Mouse (Mus musculus): ENCODE data around the gene Ston2. TPM values are rescaled to one million over a fixed set of nuclear protein-coding genes. Genes with fewer than 3 reads are reported as not detected.
A peak's percentile ranks its signal among the peaks of the same experiment; 100 is the strongest.

The Ston2 gene
- polyA plus RNA-seq, 1 experiment from 2014 or later = 10.5 TPM

DNA sequence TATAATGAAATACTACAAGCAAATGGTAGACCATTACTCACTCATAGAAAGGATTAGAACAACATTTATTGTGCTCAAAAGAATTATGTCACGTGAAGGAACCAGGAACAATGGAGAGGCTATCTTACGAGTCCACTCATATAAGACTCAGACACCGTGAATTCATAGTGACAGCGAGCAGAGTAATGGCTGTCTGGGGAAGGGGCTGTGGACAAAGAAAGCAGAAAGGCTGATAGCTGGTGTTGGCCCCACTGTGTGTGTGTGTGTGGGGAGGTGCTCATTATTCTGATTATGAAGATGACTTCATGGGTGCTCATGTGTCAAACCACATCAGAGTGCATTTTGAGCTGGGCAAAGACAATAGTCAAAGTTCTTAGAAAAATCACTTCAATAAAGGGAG, 92.4 kb downstream of the Ston2 start:
- ATAC-seq (ENCODE audit: low FRiP score) (peak; percentile 57; the same call in 1 of the 2 replicates), DNase-seq (ENCODE audit: low spot score) (no peak)
- H3K4me1 ChIP-seq (replicated peaks; ENCODE audit: control insufficient read depth, insufficient read depth, low read length) = 0 out of 2 replicates have a peak, but pooled peaks cover 4% of the 10 kb centered on the region
- H3K36me3 ChIP-seq (ENCODE audit: control insufficient read depth, insufficient read depth, low read length) = no peaks in the 10 kb centered on the region
- H3K27ac ChIP-seq (ENCODE audit: low read depth, low read length) = no peak overlapping the region
- H3K9ac ChIP-seq (ENCODE audit: low read depth, low read length) = no peak overlapping the region
- no peaks in the 10 kb centered on the region for H3K27me3 ChIP-seq (ENCODE audit: control insufficient read depth, insufficient read depth, low read length)
- 62% methylated on average over 4 of the region's 4 CpGs for WGBS
- H3K4me2 ChIP-seq (replicated peaks; ENCODE audit: low read depth, low read length) = no peak overlapping the region
- no peaks in the 10 kb centered on the region for H3K9me3 ChIP-seq (ENCODE audit: control insufficient read depth, low read length)
- H3K4me3 ChIP-seq (ENCODE audit: low read depth, low read length) = no peak overlapping the region

DNA sequence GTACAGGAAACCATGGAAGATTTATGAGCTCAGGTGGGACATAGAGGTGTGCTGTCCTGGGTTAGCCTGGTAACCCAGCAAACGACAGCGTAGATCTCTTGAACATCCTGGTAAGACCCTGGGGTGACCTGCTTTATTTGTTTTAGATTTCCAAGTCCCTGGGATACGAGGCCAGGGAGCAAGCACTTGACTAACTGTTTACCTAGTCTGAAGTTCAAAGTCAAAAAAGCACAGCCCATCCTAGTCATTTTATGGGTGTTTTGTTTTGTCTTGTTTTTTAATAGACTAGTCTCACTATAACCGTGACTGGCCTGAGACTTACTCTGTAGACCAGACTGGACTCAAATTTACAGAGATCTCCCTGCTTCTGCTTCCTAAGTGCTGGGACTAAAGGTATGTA, 93.4 kb downstream of the Ston2 start:
- no peak overlapping the region for H3K4me3 ChIP-seq (ENCODE audit: low read depth, low read length)

DNA sequence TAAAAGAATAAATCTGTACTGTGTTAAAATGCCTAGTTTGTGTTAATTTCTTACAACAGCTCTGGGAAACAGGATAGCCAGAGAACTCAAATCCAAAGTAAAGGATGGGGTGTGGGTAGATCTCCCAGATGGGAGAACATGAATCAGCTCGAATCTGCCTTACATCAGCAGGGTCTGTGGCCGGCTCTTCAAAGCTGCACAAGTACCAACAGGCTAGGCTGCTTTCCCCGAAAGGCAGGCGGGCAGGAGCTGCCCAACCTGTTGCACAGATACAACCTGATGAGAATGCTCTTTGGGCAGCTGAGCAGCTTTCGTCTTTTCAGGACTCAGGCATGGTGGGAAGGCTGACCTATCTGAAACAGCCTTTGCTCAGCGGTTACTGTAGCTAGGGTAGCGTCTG, 94.6 kb downstream of the Ston2 start:
- Histone ChIP-seq H3K4me1 (replicated peaks; ENCODE audit: control insufficient read depth, insufficient read depth, low read length) (0 out of 2 replicates have a peak, but pooled peaks cover 4% of the 10 kb centered on the region), H3K27ac (ENCODE audit: low read depth, low read length) (no peak overlapping the region), H3K9ac (ENCODE audit: low read depth, low read length) (no peak overlapping the region), H3K4me3 (ENCODE audit: low read depth, low read length) (no peak overlapping the region), H3K4me2 (replicated peaks; ENCODE audit: low read depth, low read length) (no peak overlapping the region), H3K9me3 (ENCODE audit: control insufficient read depth, low read length) (no peaks in the 10 kb centered on the region), H3K36me3 (ENCODE audit: control insufficient read depth, insufficient read depth, low read length) (no peaks in the 10 kb centered on the region), H3K27me3 (ENCODE audit: control insufficient read depth, insufficient read depth, low read length) (no peaks in the 10 kb centered on the region)
- no peak for ATAC-seq (ENCODE audit: low FRiP score)
- no peak for DNase-seq (ENCODE audit: low spot score)
- 84% methylated on average over 7 of the region's 7 CpGs for WGBS

More for the DNA sequence above, 93.4 kb downstream of the Ston2 start:
- no peaks in the 10 kb centered on the region for H3K36me3 ChIP-seq (ENCODE audit: control insufficient read depth, insufficient read depth, low read length)
- DNase-seq (ENCODE audit: low spot score) (no peak), ATAC-seq (ENCODE audit: low FRiP score) (no peak)
- H3K9ac ChIP-seq (ENCODE audit: low read depth, low read length) = no peak overlapping the region
- H3K9me3 ChIP-seq (ENCODE audit: control insufficient read depth, low read length) = no peaks in the 10 kb centered on the region
- 81% methylated on average over 4 of the region's 4 CpGs for WGBS
- H3K27ac ChIP-seq (ENCODE audit: low read depth, low read length) = no peak overlapping the region
- H3K4me2 ChIP-seq (replicated peaks; ENCODE audit: low read depth, low read length) = no peak overlapping the region
- no peaks in the 10 kb centered on the region for H3K27me3 ChIP-seq (ENCODE audit: control insufficient read depth, insufficient read depth, low read length)
- H3K4me1 ChIP-seq (replicated peaks; ENCODE audit: control insufficient read depth, insufficient read depth, low read length) = 0 out of 2 replicates have a peak, but pooled peaks cover 4% of the 10 kb centered on the region

DNA sequence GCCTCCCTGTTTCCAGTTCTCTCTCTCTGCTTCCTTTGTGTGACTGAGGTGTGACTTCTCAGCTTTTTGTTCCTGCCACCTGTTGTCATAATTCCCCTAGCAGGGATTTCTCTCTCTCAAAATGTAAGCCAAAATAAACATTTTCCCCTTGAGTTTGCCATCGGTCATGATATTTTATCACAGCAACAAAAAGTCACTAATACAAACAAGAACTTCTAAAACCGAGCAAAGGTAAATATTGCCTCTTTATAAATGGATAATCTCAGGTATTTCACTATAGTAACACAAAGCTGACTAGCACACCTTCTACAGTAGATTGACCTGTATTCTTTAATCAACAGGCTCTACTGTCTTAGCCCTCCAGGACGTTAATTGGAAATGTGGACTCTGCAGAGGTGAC, 95.2 kb downstream of the Ston2 start:
- Histone ChIP-seq H3K9ac (ENCODE audit: low read depth, low read length) (no peak overlapping the region), H3K4me1 (replicated peaks; ENCODE audit: control insufficient read depth, insufficient read depth, low read length) (0 out of 2 replicates have a peak, but pooled peaks cover 4% of the 10 kb centered on the region), H3K4me2 (replicated peaks; ENCODE audit: low read depth, low read length) (no peak overlapping the region), H3K9me3 (ENCODE audit: control insufficient read depth, low read length) (no peaks in the 10 kb centered on the region), H3K36me3 (ENCODE audit: control insufficient read depth, insufficient read depth, low read length) (no peaks in the 10 kb centered on the region), H3K4me3 (ENCODE audit: low read depth, low read length) (no peak overlapping the region), H3K27me3 (ENCODE audit: control insufficient read depth, insufficient read depth, low read length) (no peaks in the 10 kb centered on the region), H3K27ac (ENCODE audit: low read depth, low read length) (no peak overlapping the region)
- 94% methylated on average over 3 of the region's 3 CpGs for WGBS
- no peak for ATAC-seq (ENCODE audit: low FRiP score)
- DNase-seq (ENCODE audit: low spot score) = no peak

DNA sequence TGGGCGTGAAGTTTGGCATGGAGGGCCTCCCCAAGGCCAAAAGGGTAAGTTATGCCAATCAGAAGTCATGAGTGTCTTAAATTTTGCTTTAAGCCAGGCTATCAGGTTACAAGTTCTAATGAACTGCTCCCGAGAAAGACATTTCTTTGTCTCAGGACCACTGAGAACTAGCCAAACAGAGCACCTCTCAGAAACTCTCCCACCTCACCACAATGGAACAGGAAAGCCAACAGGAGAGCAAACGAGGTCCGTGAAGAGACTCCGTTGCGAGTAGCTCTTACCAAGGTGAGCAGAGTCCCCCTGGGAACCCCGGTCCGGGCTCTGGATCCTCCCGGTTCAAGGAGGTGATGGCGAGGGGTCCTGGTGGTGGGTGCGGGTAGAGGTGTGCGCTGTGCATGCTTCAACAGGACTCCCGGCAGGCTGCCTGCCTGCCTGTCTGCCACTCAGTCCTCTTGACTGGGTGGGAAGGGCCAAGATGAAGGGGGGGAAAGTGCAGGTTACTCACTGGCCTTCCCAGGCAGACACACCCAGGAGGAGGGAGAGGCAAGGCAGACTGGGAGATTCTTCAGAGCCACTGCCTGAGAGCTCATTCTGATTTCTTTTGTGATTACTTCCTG, 102.4 kb downstream of the Ston2 start:
- no peak overlapping the region; the same call in 1 of the 2 replicates for H3K4me3 ChIP-seq (ENCODE audit: low read depth, low read length)
- H3K27ac ChIP-seq (ENCODE audit: low read depth, low read length) = no peak overlapping the region
- H3K4me2 ChIP-seq (replicated peaks; ENCODE audit: low read depth, low read length) = no peak overlapping the region; the same call in 1 of the 2 replicates
- 16% methylated on average over 13 of the region's 13 CpGs for WGBS
- no peak overlapping the region for H3K9ac ChIP-seq (ENCODE audit: low read depth, low read length)
- H3K4me1 ChIP-seq (replicated peaks; ENCODE audit: control insufficient read depth, insufficient read depth, low read length) = peaks cover 11% of the 10 kb centered on the region
- H3K9me3 ChIP-seq (ENCODE audit: control insufficient read depth, low read length) = no peaks in the 10 kb centered on the region
- no peaks in the 10 kb centered on the region for H3K27me3 ChIP-seq (ENCODE audit: control insufficient read depth, insufficient read depth, low read length)
- no peak for ATAC-seq (ENCODE audit: low FRiP score)
- peak; percentile 25 for DNase-seq (ENCODE audit: low spot score)
- no peaks in the 10 kb centered on the region for H3K36me3 ChIP-seq (ENCODE audit: control insufficient read depth, insufficient read depth, low read length)

DNA sequence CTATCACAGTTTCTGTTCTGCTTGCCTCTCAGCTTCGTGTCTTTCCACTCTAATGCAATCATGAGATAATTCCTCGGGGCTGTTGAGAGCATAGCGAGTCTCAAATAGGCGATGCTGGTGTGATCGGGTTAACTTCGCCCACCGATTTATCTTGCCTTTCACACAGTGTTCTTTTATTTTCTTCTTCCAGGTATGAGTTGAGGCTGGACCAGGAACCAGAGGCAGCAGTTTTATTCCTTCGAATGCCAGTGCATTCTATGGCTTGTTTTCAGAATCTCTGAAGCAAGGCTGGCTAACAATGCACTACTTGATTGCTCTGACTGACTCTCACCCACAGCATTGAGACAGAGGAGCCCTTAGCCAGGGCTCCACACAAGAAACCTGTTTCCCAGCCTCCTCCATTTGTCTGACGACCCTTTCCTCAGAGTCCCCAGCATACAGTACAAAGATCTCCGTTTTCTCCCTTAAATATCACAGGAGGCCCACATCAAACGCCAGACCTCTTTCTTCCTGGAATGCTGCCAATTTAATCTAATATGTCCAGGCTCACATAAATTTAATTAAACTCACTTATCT, 103.3 kb downstream of the Ston2 start:
- 21% methylated on average over 11 of the region's 11 CpGs for WGBS
- ATAC-seq (ENCODE audit: low FRiP score) (no peak), DNase-seq (ENCODE audit: low spot score) (peak; percentile 35)
- peak overlapping the region; percentile 39 for H3K4me2 ChIP-seq (replicated peaks; ENCODE audit: low read depth, low read length)
- H3K4me3 ChIP-seq (ENCODE audit: low read depth, low read length) = no peak overlapping the region
- peak overlapping the region; percentile 32; the same call in 1 of the 2 replicates for H3K9ac ChIP-seq (ENCODE audit: low read depth, low read length)
- peak overlapping the region; percentile 42; the same call in 1 of the 2 replicates for H3K27ac ChIP-seq (ENCODE audit: low read depth, low read length)
- no peaks in the 10 kb centered on the region for H3K27me3 ChIP-seq (ENCODE audit: control insufficient read depth, insufficient read depth, low read length)
- no peaks in the 10 kb centered on the region for H3K36me3 ChIP-seq (ENCODE audit: control insufficient read depth, insufficient read depth, low read length)
- H3K9me3 ChIP-seq (ENCODE audit: control insufficient read depth, low read length) = no peaks in the 10 kb centered on the region
- H3K4me1 ChIP-seq (replicated peaks; ENCODE audit: control insufficient read depth, insufficient read depth, low read length) = peaks cover 11% of the 10 kb centered on the region

DNA sequence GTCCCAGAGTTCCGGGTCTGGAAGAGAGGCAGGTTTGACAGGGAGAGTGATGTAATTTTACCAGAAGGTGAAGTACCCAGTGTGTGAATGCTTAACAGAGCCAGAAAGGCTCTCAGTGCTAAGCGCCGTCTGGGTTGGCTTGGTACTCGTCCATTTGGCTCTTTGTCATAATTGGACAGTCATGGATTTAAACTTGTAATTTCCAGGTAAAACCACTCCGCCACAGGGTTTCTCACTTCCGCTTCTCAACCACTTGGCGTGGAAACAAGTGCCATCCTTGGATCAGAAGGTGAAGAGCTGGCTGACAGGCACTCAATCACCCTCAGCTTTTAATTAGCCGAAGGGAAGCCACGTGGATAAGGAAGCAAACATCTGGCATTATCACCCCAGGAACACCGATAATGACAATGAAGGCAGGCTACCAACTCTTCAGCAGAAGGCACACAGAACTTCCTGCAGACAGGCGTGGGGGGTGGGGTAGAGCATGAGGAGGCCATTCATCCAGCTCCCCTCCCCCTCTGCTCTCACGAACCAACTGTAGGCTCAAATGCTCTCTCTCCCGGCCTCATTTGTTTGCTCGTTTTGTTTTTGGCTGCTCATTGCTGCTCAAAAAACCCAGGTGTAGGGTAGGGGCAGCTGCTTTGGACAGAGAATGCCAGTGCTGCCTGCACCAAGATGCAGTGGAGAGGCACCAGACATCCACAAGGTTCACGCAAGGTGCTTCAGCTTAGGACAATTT, 103.9 kb downstream of the Ston2 start:
- Histone ChIP-seq H3K9me3 (ENCODE audit: control insufficient read depth, low read length) (no peaks in the 10 kb centered on the region), H3K4me2 (replicated peaks; ENCODE audit: low read depth, low read length) (peak overlapping the region; percentile 39), H3K27me3 (ENCODE audit: control insufficient read depth, insufficient read depth, low read length) (no peaks in the 10 kb centered on the region), H3K4me1 (replicated peaks; ENCODE audit: control insufficient read depth, insufficient read depth, low read length) (peaks cover 15% of the 10 kb centered on the region), H3K4me3 (ENCODE audit: low read depth, low read length) (no peak overlapping the region), H3K36me3 (ENCODE audit: control insufficient read depth, insufficient read depth, low read length) (no peaks in the 10 kb centered on the region), H3K27ac (ENCODE audit: low read depth, low read length) (peak overlapping the region; percentile 42; the same call in 1 of the 2 replicates), H3K9ac (ENCODE audit: low read depth, low read length) (peak overlapping the region; percentile 32; the same call in 1 of the 2 replicates)
- DNase-seq (ENCODE audit: low spot score) (peak; percentile 76), ATAC-seq (ENCODE audit: low FRiP score) (peak; percentile 77)
- 20% methylated on average over 15 of the region's 15 CpGs for WGBS

DNA sequence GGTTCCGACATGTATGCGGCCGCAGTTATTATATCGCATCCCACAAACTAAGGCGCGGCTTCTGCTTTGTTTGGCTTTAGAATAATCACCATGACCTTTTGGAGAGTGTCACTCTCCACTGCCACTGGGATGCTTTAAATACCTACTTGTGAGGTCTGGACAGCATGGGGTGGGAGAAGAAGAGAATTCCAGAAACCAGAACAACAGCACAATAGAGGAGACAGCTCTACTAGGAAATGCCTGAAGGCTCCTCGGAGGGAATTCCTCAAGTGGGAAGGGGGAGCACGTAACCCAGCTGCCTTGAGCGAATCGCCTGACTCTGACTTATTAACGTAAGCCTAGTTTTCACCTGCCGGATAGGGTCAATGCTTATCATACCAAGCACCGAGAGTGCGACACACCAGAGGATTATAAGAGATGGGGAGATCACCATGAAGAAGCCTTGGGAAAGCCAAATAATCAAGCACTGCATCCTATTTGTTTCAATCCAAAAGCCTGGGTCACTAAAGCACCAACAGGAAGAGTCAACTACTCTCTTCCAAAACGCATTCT, 104.6 kb downstream of the Ston2 start:
- WGBS = 22% methylated on average over 15 of the region's 15 CpGs
- ATAC-seq (ENCODE audit: low FRiP score) (peak; percentile 26; the same call in 1 of the 2 replicates), DNase-seq (ENCODE audit: low spot score) (peak; percentile 33)
- H3K27me3 ChIP-seq (ENCODE audit: control insufficient read depth, insufficient read depth, low read length) = no peaks in the 10 kb centered on the region
- no peak overlapping the region for H3K27ac ChIP-seq (ENCODE audit: low read depth, low read length)
- no peaks in the 10 kb centered on the region for H3K36me3 ChIP-seq (ENCODE audit: control insufficient read depth, insufficient read depth, low read length)
- no peaks in the 10 kb centered on the region for H3K9me3 ChIP-seq (ENCODE audit: control insufficient read depth, low read length)
- H3K4me1 ChIP-seq (replicated peaks; ENCODE audit: control insufficient read depth, insufficient read depth, low read length) = peaks cover 15% of the 10 kb centered on the region
- H3K4me3 ChIP-seq (ENCODE audit: low read depth, low read length) = no peak overlapping the region
- H3K9ac ChIP-seq (ENCODE audit: low read depth, low read length) = 0 out of 2 replicates have a peak overlapping the region, but pooled peaks have one; percentile 25
- peak overlapping the region; percentile 39 for H3K4me2 ChIP-seq (replicated peaks; ENCODE audit: low read depth, low read length)
